Mouse (Mus musculus) liver, postnatal 0 days (tissue): ENCODE measurements at regions not wholly inside any gene's neighbourhood (a gene's known extent, or its start where the extent isn't known, plus 50 kb on each side); places are given as distances from the start of the nearest gene placed in this dataset.

Experiments used
- CTCF ChIP-seq: sonication (generic); IDR thresholded peaks from 2 replicates; pipeline ENCODE4 v1.5.1; 2016; ENCODE audit warnings: antibody characterized with exemption, low read depth
- EP300 ChIP-seq: IDR thresholded peaks from 2 replicates; pipeline ENCODE4 v1.6.1; 2016; ENCODE audit warnings: antibody characterized with exemption, low read depth, mild to moderate bottlenecking

DNA sequence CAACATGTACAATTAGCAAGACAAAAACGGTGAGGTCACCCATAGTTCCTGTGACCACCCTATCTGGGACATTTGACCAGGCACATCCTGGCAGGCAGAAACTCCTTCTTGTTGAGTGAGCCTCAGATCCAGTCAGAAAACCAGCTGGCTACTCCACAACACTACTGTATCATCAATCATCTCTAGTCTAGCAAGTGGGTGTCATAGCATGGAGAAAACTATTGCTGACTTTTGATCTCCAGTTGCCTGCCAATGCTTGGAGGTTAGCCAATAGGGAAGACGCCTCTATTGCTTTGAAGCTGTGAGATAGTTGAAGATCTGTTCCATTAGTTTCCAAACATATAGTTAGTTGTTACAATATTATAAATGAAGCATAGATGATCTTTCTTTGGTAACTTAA lies 595.4 kb upstream of the Nox3 start:
- no peak for TF ChIP-seq CTCF
- TF ChIP-seq EP300: no peak
